Mouse (Mus musculus) olfactory bulb, adult 2 months (tissue): ENCODE measurements around the gene Evi5.

ENCODE experiments used
- CTCF ChIP-seq: fragments of 200-500 bp; IDR thresholded peaks from 2 replicates; pipeline ENCODE4 v1.5.1; 2012; ENCODE audit warnings: low read depth, mild to moderate bottlenecking, low read length, moderate library complexity; ENCODE audit not compliant: insufficient read depth
- POLR2A ChIP-seq: fragments of 200-500 bp; IDR thresholded peaks from 2 replicates; pipeline ENCODE4 v1.6.1; 2012; ENCODE audit warnings: mild to moderate bottlenecking, low read depth, low read length, moderate library complexity; ENCODE audit not compliant: insufficient read depth

DNA sequence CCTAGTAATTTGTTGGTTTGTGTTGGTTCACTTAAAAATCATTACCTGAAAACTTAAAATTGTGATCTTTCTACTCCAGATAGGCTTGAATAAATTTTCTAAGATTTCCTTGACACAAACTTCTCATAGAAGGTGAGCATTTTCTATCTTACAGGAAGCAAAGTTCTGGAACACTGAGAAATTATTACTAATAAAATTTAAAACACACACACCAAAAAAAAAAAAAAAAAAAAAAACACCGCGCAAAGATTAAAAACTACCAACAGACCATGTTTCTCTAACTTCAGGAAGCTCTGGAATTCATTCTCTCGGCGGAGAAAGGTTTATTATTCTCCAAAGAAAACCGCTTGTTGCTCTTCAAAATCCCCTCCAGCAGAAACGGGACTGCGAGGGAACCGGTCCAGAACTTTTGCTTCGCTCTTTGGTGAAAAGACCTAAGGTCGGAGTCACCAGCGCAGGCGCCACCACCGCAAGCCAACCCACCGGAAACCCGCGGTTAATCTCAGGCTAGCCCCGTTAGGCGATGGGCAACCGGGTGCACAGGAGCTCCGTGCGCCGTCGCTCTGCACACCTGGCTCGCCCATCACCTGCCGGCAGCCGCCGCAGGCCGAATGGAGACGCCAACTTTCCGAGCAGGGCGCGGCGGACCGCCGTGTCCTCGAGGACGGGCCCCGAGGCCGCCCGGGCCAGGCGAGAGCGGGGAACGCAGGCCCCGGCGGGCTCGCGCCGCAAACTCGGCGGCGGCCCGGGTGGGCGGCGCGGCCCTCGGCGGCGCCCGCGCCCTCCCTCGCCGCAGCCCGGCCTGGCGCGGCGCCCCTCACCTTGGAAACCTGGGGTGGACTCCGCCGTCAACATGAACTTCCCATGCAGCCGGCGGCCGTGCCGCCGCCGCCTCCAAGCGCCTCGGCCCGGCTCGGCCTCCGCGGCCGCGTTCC, 6.7 kb downstream of the Evi5 start:
- TF ChIP-seq POLR2A: no peak
- TF ChIP-seq CTCF: no peak
